Mouse (Mus musculus): Measurements from ENCODE around the gene Pdk4. TPM values are rescaled to one million over a fixed set of nuclear protein-coding genes. Genes with fewer than 3 reads are reported as not detected.

Gene Pdk4
- total RNA-seq (2014; fragmentation: Nextera tagmentation): not detected in 2 replicates
- 0.05 TPM in 1 of 2 replicates, not detected in the other for total RNA-seq (2017)
- not detected in 2 replicates for polyA plus RNA-seq (2012)

DNA sequence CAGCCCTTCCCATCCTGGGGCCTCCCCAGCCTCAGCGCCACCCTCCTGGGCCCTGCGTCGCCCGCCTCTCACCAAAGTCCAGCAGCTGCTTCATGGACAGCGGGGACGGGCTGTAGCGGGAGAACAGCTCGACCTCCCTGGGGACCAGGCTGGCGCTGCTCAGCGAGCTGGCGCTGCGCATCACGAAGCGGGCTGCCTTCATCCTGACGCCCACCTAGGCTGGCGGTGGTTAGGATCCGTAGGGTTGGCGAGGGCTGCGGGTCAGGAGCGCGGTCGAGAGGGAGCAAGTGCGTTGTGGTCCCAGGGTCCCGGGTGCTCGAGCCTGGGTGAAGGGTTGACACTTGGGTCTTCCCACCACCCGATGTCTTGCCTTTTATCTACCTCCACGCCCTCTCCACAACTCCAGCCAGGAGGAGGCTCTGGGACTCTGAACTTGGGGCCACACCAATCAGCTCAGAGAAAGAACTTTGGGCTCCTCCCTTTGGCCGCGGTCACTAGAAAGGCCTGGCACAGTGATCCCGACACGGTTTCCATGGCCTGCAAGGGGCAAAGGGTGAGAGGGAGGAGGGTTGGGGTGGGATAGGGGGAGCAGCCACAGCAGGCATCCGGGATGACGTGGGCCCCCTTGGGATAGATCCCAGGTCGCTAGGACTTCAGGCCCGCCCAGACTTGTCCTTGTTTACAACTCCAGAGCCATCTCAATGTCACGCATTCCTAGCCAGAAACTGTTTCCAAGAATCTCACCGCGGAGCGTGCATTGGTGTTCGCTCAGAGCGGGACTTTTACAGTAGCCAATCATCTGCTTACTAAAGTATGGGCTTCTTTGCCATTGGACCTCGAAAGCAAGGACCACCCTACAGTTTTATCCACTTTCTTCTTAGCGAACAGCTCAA is at the start of gene Pdk4:
TSS of gene Pdk4 (minus strand) at position 349 of the 893 bp plus-strand sequence.
- TF ChIP-seq POLR2AphosphoS5 (IDR thresholded peaks at IDR 0.05; ENCODE audit: insufficient replicate concordance, low read depth, low read length) (no peak), GATA1 (IDR thresholded peaks at IDR 0.05; ENCODE audit: borderline replicate concordance, low read length) (no peak), TAL1 (conservative IDR thresholded peaks at IDR 0.05; ENCODE audit: low read depth, low read length) (no peak), CTCF (IDR thresholded peaks at IDR 0.05; ENCODE audit: low read depth, low read length) (no peak), GATA2 (IDR thresholded peaks at IDR 0.05; ENCODE audit: borderline replicate concordance, low read depth, low read length) (no peak)
- Histone ChIP-seq H3K4me3 (ENCODE audit: low read depth, low read length) (no peak within 1 kb of the TSS), H3K36me3 (replicated peaks) (no peaks in the 10 kb centered on the region), H3K4me1 (ENCODE audit: insufficient read depth, low read depth, low read length) (no peaks in the 10 kb centered on the region), H3K9me3 (replicated peaks) (no peaks in the 10 kb centered on the region), H3K27me3 (ENCODE audit: insufficient read depth, low read length) (peaks cover 8% of the 10 kb centered on the region; the same call in 1 of the 2 replicates)
- no peak for DNase-seq (ENCODE audit: low spot score)
- ATAC-seq (ENCODE audit: extremely low read depth, insufficient number of reproducible peaks, low FRiP score, poor library complexity, severe bottlenecking): no peak

DNA sequence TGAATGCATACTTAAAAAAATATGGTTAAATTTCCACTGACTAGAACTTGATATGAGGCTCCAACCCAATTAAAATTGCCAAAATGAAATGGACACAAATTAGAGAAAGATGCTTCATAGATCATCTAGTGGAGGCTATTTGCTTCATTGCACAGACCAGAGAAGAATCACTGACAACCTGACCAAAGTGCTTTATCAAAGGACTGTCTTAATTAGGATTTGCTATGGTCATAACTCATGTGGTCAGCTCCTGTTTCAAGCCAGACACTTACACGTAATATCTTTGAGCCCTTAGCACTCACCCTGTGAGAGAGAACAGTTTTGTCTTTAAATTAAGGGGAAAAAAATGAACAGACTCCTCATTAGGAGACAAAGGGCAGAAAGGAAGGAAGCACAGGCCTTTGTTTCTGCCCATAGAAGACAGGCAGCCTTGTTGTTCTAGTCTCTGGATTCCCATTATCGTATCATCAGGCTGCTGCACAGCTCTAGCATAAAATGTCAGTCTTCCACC is 41.8 kb upstream of the Pdk4 start:
- Histone ChIP-seq H3K36me3 (replicated peaks) (no peaks in the 10 kb centered on the region), H3K4me3 (ENCODE audit: low read depth, low read length) (no peak overlapping the region), H3K9me3 (replicated peaks) (no peaks in the 10 kb centered on the region), H3K27me3 (ENCODE audit: insufficient read depth, low read length) (peaks cover 3% of the 10 kb centered on the region; the same call in 1 of the 2 replicates), H3K4me1 (ENCODE audit: insufficient read depth, low read depth, low read length) (no peaks in the 10 kb centered on the region)
- TF ChIP-seq GATA2 (IDR thresholded peaks at IDR 0.05; ENCODE audit: borderline replicate concordance, low read depth, low read length): no peak
- no peak for TF ChIP-seq GATA1 (IDR thresholded peaks at IDR 0.05; ENCODE audit: borderline replicate concordance, low read length)
- TF ChIP-seq POLR2AphosphoS5 (IDR thresholded peaks at IDR 0.05; ENCODE audit: insufficient replicate concordance, low read depth, low read length): no peak
- TF ChIP-seq CTCF (IDR thresholded peaks at IDR 0.05; ENCODE audit: low read depth, low read length): no peak
- no peak for TF ChIP-seq TAL1 (conservative IDR thresholded peaks at IDR 0.05; ENCODE audit: low read depth, low read length)
- ATAC-seq (ENCODE audit: extremely low read depth, insufficient number of reproducible peaks, low FRiP score, poor library complexity, severe bottlenecking) (no peak), DNase-seq (ENCODE audit: low spot score) (no peak)

- Histone ChIP-seq H3K36me3 (replicated peaks) (no peaks in the 10 kb centered on the region), H3K4me1 (ENCODE audit: insufficient read depth, low read depth, low read length) (no peaks in the 10 kb centered on the region)
- ATAC-seq (ENCODE audit: extremely low read depth, insufficient number of reproducible peaks, low FRiP score, poor library complexity, severe bottlenecking): no peak
These were observed 39.6 kb upstream of the Pdk4 start for GRCm38 (mm10) chr6:5535754-5536153.

GRCm38 (mm10) chr6:5517091-5517490 is 21.0 kb upstream of the Pdk4 start:
- TF ChIP-seq GATA2 (IDR thresholded peaks at IDR 0.05; ENCODE audit: borderline replicate concordance, low read depth, low read length) (no peak), POLR2AphosphoS5 (IDR thresholded peaks at IDR 0.05; ENCODE audit: insufficient replicate concordance, low read depth, low read length) (no peak), GATA1 (IDR thresholded peaks at IDR 0.05; ENCODE audit: borderline replicate concordance, low read length) (no peak), CTCF (IDR thresholded peaks at IDR 0.05; ENCODE audit: low read depth, low read length) (no peak), TAL1 (conservative IDR thresholded peaks at IDR 0.05; ENCODE audit: low read depth, low read length) (no peak)
- no peaks in the 10 kb centered on the region for H3K4me1 ChIP-seq (ENCODE audit: insufficient read depth, low read depth, low read length)
- DNase-seq (ENCODE audit: low spot score) (no peak), ATAC-seq (ENCODE audit: extremely low read depth, insufficient number of reproducible peaks, low FRiP score, poor library complexity, severe bottlenecking) (no peak)
- H3K9me3 ChIP-seq (replicated peaks): no peaks in the 10 kb centered on the region
- no peak overlapping the region for H3K4me3 ChIP-seq (ENCODE audit: low read depth, low read length)
- no peaks in the 10 kb centered on the region for H3K36me3 ChIP-seq (replicated peaks)
- H3K27me3 ChIP-seq (ENCODE audit: insufficient read depth, low read length): no peaks in the 10 kb centered on the region

More at GRCm38 (mm10) chr6:5535754-5536153, 39.6 kb upstream of the Pdk4 start:
- TF ChIP-seq TAL1 (conservative IDR thresholded peaks at IDR 0.05; ENCODE audit: low read depth, low read length) (no peak), POLR2AphosphoS5 (IDR thresholded peaks at IDR 0.05; ENCODE audit: insufficient replicate concordance, low read depth, low read length) (no peak), GATA2 (IDR thresholded peaks at IDR 0.05; ENCODE audit: borderline replicate concordance, low read depth, low read length) (no peak), CTCF (IDR thresholded peaks at IDR 0.05; ENCODE audit: low read depth, low read length) (no peak), GATA1 (IDR thresholded peaks at IDR 0.05; ENCODE audit: borderline replicate concordance, low read length) (no peak)
- Histone ChIP-seq H3K4me3 (ENCODE audit: low read depth, low read length) (no peak overlapping the region), H3K9me3 (replicated peaks) (no peaks in the 10 kb centered on the region), H3K27me3 (ENCODE audit: insufficient read depth, low read length) (peaks cover 3% of the 10 kb centered on the region; the same call in 1 of the 2 replicates)
- no peak for DNase-seq (ENCODE audit: low spot score)

DNA sequence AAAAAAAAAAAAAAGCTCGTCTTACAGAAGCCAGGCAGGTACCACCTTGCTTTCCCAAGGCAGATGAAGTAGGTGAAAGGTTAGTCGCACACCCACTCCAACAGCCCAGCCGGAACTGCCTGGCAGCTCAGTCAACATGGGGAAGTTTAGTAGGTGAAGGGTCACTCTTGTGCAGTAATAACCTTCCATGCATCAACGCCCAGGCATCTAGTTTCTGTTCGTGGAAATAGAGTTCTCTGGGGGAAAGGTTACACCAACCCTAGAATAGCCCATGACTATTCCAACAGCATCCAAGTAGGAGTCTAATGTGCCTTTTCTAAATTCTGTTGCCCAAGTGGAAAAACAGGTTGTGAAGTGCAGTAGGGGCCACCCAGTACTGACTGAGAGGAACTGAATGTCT is 13.6 kb upstream of the Pdk4 start:
- Histone ChIP-seq H3K4me1 (ENCODE audit: insufficient read depth, low read depth, low read length) (no peaks in the 10 kb centered on the region), H3K9me3 (replicated peaks) (no peaks in the 10 kb centered on the region), H3K27me3 (ENCODE audit: insufficient read depth, low read length) (no peaks in the 10 kb centered on the region), H3K4me3 (ENCODE audit: low read depth, low read length) (no peak overlapping the region), H3K36me3 (replicated peaks) (no peaks in the 10 kb centered on the region)
- ATAC-seq (ENCODE audit: extremely low read depth, insufficient number of reproducible peaks, low FRiP score, poor library complexity, severe bottlenecking) (no peak), DNase-seq (ENCODE audit: low spot score) (no peak)
- TF ChIP-seq CTCF (IDR thresholded peaks at IDR 0.05; ENCODE audit: low read depth, low read length): no peak
- TF ChIP-seq TAL1 (conservative IDR thresholded peaks at IDR 0.05; ENCODE audit: low read depth, low read length): no peak
- TF ChIP-seq POLR2AphosphoS5 (IDR thresholded peaks at IDR 0.05; ENCODE audit: insufficient replicate concordance, low read depth, low read length): no peak
- TF ChIP-seq GATA2 (IDR thresholded peaks at IDR 0.05; ENCODE audit: borderline replicate concordance, low read depth, low read length): no peak
- TF ChIP-seq GATA1 (IDR thresholded peaks at IDR 0.05; ENCODE audit: borderline replicate concordance, low read length): no peak

- ATAC-seq (ENCODE audit: extremely low read depth, insufficient number of reproducible peaks, low FRiP score, poor library complexity, severe bottlenecking) (no peak), DNase-seq (ENCODE audit: low spot score) (no peak)
- no peaks in the 10 kb centered on the region for H3K36me3 ChIP-seq (replicated peaks)
- H3K4me3 ChIP-seq (ENCODE audit: low read depth, low read length): no peak overlapping the region
- no peaks in the 10 kb centered on the region for H3K9me3 ChIP-seq (replicated peaks)
- no peak for TF ChIP-seq POLR2AphosphoS5 (IDR thresholded peaks at IDR 0.05; ENCODE audit: insufficient replicate concordance, low read depth, low read length)
- no peak for TF ChIP-seq CTCF (IDR thresholded peaks at IDR 0.05; ENCODE audit: low read depth, low read length)
- no peak for TF ChIP-seq GATA2 (IDR thresholded peaks at IDR 0.05; ENCODE audit: borderline replicate concordance, low read depth, low read length)
- TF ChIP-seq TAL1 (conservative IDR thresholded peaks at IDR 0.05; ENCODE audit: low read depth, low read length): no peak
- no peak for TF ChIP-seq GATA1 (IDR thresholded peaks at IDR 0.05; ENCODE audit: borderline replicate concordance, low read length)
- H3K4me1 ChIP-seq (ENCODE audit: insufficient read depth, low read depth, low read length): no peaks in the 10 kb centered on the region
- H3K27me3 ChIP-seq (ENCODE audit: insufficient read depth, low read length): no peaks in the 10 kb centered on the region
These were observed 13.2 kb upstream of the Pdk4 start for GRCm38 (mm10) chr6:5509303-5509702.
